ENCODE assay signal across 25 mouse cellular contexts in genomic region chr19:10213796-10214471, GRCm38 (mm10). TPM values are rescaled to one million over a fixed set of nuclear protein-coding genes. Genes with fewer than 3 reads are reported as not detected.
DNase-seq lines count a peak whose midpoint lies in the region; ATAC-seq and TF ChIP-seq lines count a peak whose summit lies in the region.
"Had no signal": no experiment of that assay in that cellular context is flagged by ENCODE, and none has a peak within 500 bp of the region (broad histone marks: within the 10 kb centered on the region; RNA-seq: fewer than 3 reads in every experiment).

No protein-coding gene starts in this region.

- H3K27ac ChIP-seq in gastrocnemius, adult 2 months: no peak overlapping the region
- H3K27ac ChIP-seq in heart, embryonic 12.5 days (ENCODE audit: poor library complexity, severe bottlenecking): no peak overlapping the region
- no peak overlapping the region for H3K27ac ChIP-seq in kidney, embryonic 16.5 days (ENCODE audit: low read length)
- H3K27ac ChIP-seq: embryonic facial prominence, embryonic 13.5 days; forebrain, embryonic 12.5 days; heart, embryonic 15.5 days; hindbrain, embryonic 12.5 days; kidney, postnatal 0 days had no signal

- H3K4me3 ChIP-seq in gastrocnemius, adult 2 months: no peak overlapping the region
- H3K4me3 ChIP-seq in heart, embryonic 12.5 days: no peak overlapping the region
- no peak overlapping the region for H3K4me3 ChIP-seq in kidney, embryonic 16.5 days (ENCODE audit: low read length)
- H3K4me3 ChIP-seq: embryonic facial prominence, embryonic 13.5 days; forebrain, embryonic 12.5 days; heart, embryonic 15.5 days; hindbrain, embryonic 12.5 days had no signal

- 79% methylated on average over 10 of the region's 10 CpGs for WGBS in heart, embryonic 12.5 days
- 84% methylated on average over 10 of the region's 10 CpGs for WGBS in kidney, embryonic 16.5 days

- intact Hi-C loops in gastrocnemius, adult 2 months (cut with DNase I): no loop called here
- intact Hi-C loops in gastrocnemius, postnatal 36 days (cut with DNase I): no loop called here

- no peak overlapping the region for H3K9ac ChIP-seq in heart, embryonic 12.5 days
- H3K9ac ChIP-seq in kidney, embryonic 16.5 days (replicated peaks; ENCODE audit: low read length): no peak overlapping the region
- H3K9ac ChIP-seq: embryonic facial prominence, embryonic 13.5 days; forebrain, embryonic 12.5 days; heart, embryonic 15.5 days; hindbrain, embryonic 12.5 days had no signal

- DNase-seq in adrenal gland, adult 2 months: peak; percentile 73
- DNase-seq in adrenal gland, postnatal 10 days: no peak
- peak; percentile 40 for DNase-seq in gastrocnemius, adult 2 months
- DNase-seq in gastrocnemius, postnatal 36 days: no peak
- DNase-seq in heart, adult 8-10 months (ENCODE audit: low spot score): peak; percentile 55
- DNase-seq: adrenal gland, adult 8-10 months; B cell, adult 2 months; cerebellum, adult 2 months; cerebellum, postnatal 36 days; gastrocnemius, postnatal 14 days; kidney, adult 8-10 months had no signal

- no peaks in the 10 kb centered on the region for H3K27me3 ChIP-seq in heart, embryonic 12.5 days (replicated peaks)
- no peaks in the 10 kb centered on the region for H3K27me3 ChIP-seq in kidney, embryonic 16.5 days (ENCODE audit: insufficient read depth, low read length)
- H3K27me3 ChIP-seq: embryonic facial prominence, embryonic 13.5 days; forebrain, embryonic 12.5 days; heart, embryonic 15.5 days; hindbrain, embryonic 12.5 days had no signal

- no peaks in the 10 kb centered on the region for H3K4me1 ChIP-seq in heart, embryonic 12.5 days (replicated peaks)
- no peaks in the 10 kb centered on the region for H3K4me1 ChIP-seq in kidney, embryonic 16.5 days (ENCODE audit: insufficient read depth, low read length)
- H3K4me1 ChIP-seq: embryonic facial prominence, embryonic 13.5 days; forebrain, embryonic 12.5 days; heart, embryonic 15.5 days; hindbrain, embryonic 12.5 days had no signal

- H3K4me2 ChIP-seq in heart, embryonic 12.5 days: no peak overlapping the region
- H3K4me2 ChIP-seq in kidney, embryonic 16.5 days (replicated peaks; ENCODE audit: low read depth, low read length): no peak overlapping the region
- H3K4me2 ChIP-seq: embryonic facial prominence, embryonic 13.5 days; forebrain, embryonic 12.5 days; heart, embryonic 15.5 days; hindbrain, embryonic 12.5 days had no signal

- no peak for ATAC-seq in heart, embryonic 12.5 days (ENCODE audit: insufficient number of reproducible peaks, low FRiP score)
- ATAC-seq in kidney, embryonic 16.5 days (ENCODE audit: low FRiP score, low TSS enrichment): no peak
- ATAC-seq: CD4-positive, CD25-positive, alpha-beta regulatory T cell, adult 4 months; forebrain, embryonic 16.5 days; hindbrain, embryonic 16.5 days; inflammation-experienced regulatory T-cells, adult 6 months; intestine, postnatal 0 days had no signal

- peaks cover 52% of the 10 kb centered on the region for H3K36me3 ChIP-seq in heart, embryonic 12.5 days
- H3K36me3 ChIP-seq in kidney, embryonic 16.5 days (ENCODE audit: insufficient read depth, low read length): peaks cover 26% of the 10 kb centered on the region

- H3K9me3 ChIP-seq in heart, embryonic 12.5 days (replicated peaks): no peaks in the 10 kb centered on the region
- H3K9me3 ChIP-seq in kidney, embryonic 16.5 days (ENCODE audit: low read length): no peaks in the 10 kb centered on the region
- H3K9me3 ChIP-seq: embryonic facial prominence, embryonic 13.5 days; forebrain, embryonic 12.5 days; G1E; heart, embryonic 15.5 days; hindbrain, embryonic 12.5 days had no signal

- no peak for TF ChIP-seq CTCF in gastrocnemius, adult 2 months (IDR thresholded peaks at IDR 0.05)

RNA-seq across cellular contexts. Expression of gene Fen1, which starts 10.0 kb away (rescaled TPM):
- total RNA-seq in adrenal gland, adult 2 months (2021): 10 to 100 TPM in 1 of 2 experiments, 1 to 10 TPM in 1; 8.6 to 10.9 TPM
- 4.6 and 7.0 TPM in 2 replicates for polyA plus RNA-seq in adrenal gland, adult 2 months (2012; rRNA removed)
- 10 to 100 TPM; 20.7 to 21.9 TPM for total RNA-seq in adrenal gland, postnatal 10 days (2021)
- 1 to 10 TPM; 4.0 to 4.3 TPM for total RNA-seq in gastrocnemius, adult 2 months (2021)
- total RNA-seq in gastrocnemius, postnatal 36 days (2021): 1 to 10 TPM; 3.1 to 3.9 TPM
- 1 to 10 TPM; 3.5 to 5.3 (median 4.9) TPM for total RNA-seq in heart, adult 8-10 months (2022)
- 59.2 and 59.3 TPM in 2 replicates for polyA plus RNA-seq in heart, embryonic 12.5 days (2016; fragmentation: Nextera tagmentation; extraction: Ambion mirVana)
- 103 and 107 TPM in 2 replicates for polyA plus RNA-seq in kidney, embryonic 16.5 days (2015; fragmentation: Nextera tagmentation; extraction: Ambion mirVana)

RNA-seq across cellular contexts. Expression of gene Tmem258, which starts 10.1 kb away (rescaled TPM):
- total RNA-seq in adrenal gland, adult 2 months (2021): 100 to 1,000 TPM; 180 to 185 TPM
- polyA plus RNA-seq in adrenal gland, adult 2 months (2012; rRNA removed): 81.8 and 98.2 TPM in 2 replicates
- 100 to 1,000 TPM; 166 to 181 TPM for total RNA-seq in adrenal gland, postnatal 10 days (2021)
- total RNA-seq in gastrocnemius, adult 2 months (2021): 10 to 100 TPM; 80.3 to 98.7 TPM
- total RNA-seq in gastrocnemius, postnatal 36 days (2021): 10 to 100 TPM; 75.5 to 81.9 TPM
- 100 to 1,000 TPM; 163 to 218 (median 190) TPM for total RNA-seq in heart, adult 8-10 months (2022)
- polyA plus RNA-seq in heart, embryonic 12.5 days (2016; fragmentation: Nextera tagmentation; extraction: Ambion mirVana): 389 TPM in 2 replicates
- polyA plus RNA-seq in kidney, embryonic 16.5 days (2015; fragmentation: Nextera tagmentation; extraction: Ambion mirVana): 430 and 433 TPM in 2 replicates

RNA-seq across cellular contexts. Expression of gene Myrf, which starts 26.6 kb away (rescaled TPM):
- total RNA-seq in adrenal gland, adult 2 months (2021): 1 to 10 TPM; 2.3 to 2.7 TPM
- polyA plus RNA-seq in adrenal gland, adult 2 months (2012; rRNA removed): 2.5 and 3.1 TPM in 2 replicates
- 1 to 10 TPM; 4.9 to 6.4 TPM for total RNA-seq in adrenal gland, postnatal 10 days (2021)
- not detected for total RNA-seq in gastrocnemius, adult 2 months (2021)
- total RNA-seq in gastrocnemius, postnatal 36 days (2021): under 1 TPM in 1 of 2 experiments, not detected in 1; 0.08 TPM
- total RNA-seq in heart, adult 8-10 months (2022): 1 to 10 TPM; 4.1 to 8.0 (median 7.2) TPM
- polyA plus RNA-seq in heart, embryonic 12.5 days (2016; fragmentation: Nextera tagmentation; extraction: Ambion mirVana): 16.2 and 16.5 TPM in 2 replicates
- 3.9 and 4.2 TPM in 2 replicates for polyA plus RNA-seq in kidney, embryonic 16.5 days (2015; fragmentation: Nextera tagmentation; extraction: Ambion mirVana)
- total RNA-seq: granulocyte monocyte progenitor cell, adult 5-6 weeks had no signal
- polyA plus RNA-seq: G1E; inflammation-experienced regulatory T-cells, adult 6 months had no signal

RNA-seq across cellular contexts. Expression of gene Fads1, which starts 31.2 kb away (rescaled TPM):
- total RNA-seq in adrenal gland, adult 2 months (2021): 1,000 to 10,000 TPM in 1 of 2 experiments, 100 to 1,000 TPM in 1; 745 to 1,239 TPM
- 203 and 332 TPM in 2 replicates for polyA plus RNA-seq in adrenal gland, adult 2 months (2012; rRNA removed)
- 100 to 1,000 TPM; 177 to 270 TPM for total RNA-seq in adrenal gland, postnatal 10 days (2021)
- 1 to 10 TPM; 4.2 to 9.9 TPM for total RNA-seq in gastrocnemius, adult 2 months (2021)
- 1 to 10 TPM; 5.3 to 6.3 TPM for total RNA-seq in gastrocnemius, postnatal 36 days (2021)
- total RNA-seq in heart, adult 8-10 months (2022): 10 to 100 TPM; 19.6 to 26.2 (median 23.4) TPM
- 72.1 and 75.0 TPM in 2 replicates for polyA plus RNA-seq in heart, embryonic 12.5 days (2016; fragmentation: Nextera tagmentation; extraction: Ambion mirVana)
- 95.4 and 100 TPM in 2 replicates for polyA plus RNA-seq in kidney, embryonic 16.5 days (2015; fragmentation: Nextera tagmentation; extraction: Ambion mirVana)

Comparison
In these comparisons a context has a peak if more than half of its experiments do, and no peak if none do; other contexts are left out.
1. DNase-seq: peak in adrenal gland, adult 2 months (single experiment), gastrocnemius, adult 2 months (single experiment) and heart, adult 8-10 months (single experiment); none in adrenal gland, postnatal 10 days (single experiment) and gastrocnemius, postnatal 36 days (0 of 2).